Mouse (Mus musculus): ENCODE results near the gene Lmx1a.

Lmx1a gene

DNA sequence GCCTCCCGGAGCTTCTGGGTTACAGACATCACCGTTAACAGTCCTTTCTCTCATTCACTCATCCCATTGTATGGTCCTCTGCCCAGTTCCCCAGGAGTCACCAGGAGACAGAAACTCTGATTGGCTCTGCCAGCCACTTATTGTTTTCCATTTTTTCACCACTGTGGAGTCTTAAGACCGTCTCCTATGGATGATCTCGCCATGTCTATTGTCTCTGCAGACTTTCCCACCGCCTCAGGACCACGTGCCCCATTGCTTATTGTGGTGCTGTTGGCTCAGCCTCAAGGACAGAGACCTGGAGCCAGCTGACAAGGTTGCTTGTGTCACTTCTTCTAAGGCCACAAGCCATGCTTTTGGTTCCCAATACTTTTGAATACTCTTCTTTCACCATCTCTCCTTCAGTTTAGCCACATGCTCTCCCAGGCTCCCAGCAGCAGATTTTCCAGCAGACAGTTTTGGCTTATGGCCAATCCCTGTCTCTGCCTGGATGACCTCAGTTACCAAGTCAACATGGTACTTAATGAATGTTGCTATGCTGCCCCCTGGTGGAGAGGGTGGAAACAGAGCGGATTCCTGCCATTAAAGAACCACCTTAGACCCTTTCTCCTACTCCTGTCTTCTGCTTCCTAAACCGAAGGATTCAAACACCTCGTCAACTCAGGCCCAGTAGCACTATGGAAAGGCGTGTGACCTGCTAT lies 92.9 kb downstream of the Lmx1a start:
- no peak for DNase-seq (ENCODE audit: low read depth)

DNA sequence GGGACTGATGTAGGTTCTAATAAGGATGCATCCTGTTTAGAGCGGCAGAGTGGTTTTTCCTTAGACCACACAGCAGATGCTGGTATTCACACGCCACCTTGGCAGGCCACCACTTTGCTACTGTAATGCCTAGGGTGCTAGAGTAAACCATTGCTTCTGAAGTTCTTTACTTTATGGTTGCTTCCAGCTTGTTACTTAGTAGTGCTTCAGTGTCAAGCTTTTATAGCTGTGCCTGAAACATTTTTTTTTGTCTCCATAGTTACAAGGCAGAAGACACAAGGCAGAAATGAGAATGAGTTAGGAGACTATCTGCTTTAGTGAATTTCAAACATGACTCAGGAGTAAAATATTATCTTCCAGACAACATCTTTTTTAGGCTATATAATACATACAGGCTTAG lies 95.0 kb downstream of the Lmx1a start:
- DNase-seq (ENCODE audit: low read depth): no peak

DNA sequence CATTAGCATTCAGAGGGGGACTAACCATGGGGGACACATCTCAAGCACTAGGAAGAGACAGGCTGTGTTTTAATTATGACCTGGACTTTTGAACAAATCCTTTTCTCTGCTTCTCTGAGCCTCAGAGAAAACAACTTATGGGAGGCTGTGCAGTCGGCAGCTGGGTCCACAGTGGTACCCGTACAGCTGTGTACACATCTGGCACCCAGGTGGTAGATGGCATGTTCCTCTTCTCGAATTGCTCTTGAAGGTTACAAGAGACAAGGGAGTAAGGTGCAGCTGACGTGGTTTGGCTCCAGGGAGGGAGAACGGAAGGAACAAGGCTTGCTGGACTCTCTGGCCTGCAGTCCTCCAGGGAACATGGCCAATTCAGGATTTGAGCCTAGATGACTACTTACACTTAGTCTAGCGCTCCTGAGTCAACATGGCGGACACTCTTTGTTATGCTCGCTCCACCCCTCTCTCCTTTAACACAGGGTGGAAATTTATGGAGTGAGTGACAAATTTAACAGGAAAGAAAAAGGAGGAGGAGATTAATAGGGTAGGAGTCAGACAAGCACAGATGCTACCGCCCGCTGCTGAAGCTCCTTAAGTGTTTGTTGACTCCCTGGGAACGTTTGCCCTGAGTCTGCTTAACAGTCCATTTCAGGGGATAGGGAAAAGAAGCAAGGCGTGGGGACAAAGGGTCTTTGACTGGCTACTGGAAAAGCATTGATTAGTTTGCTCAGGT lies 99.8 kb downstream of the Lmx1a start:
- DNase-seq (ENCODE audit: low read depth): no peak

DNA sequence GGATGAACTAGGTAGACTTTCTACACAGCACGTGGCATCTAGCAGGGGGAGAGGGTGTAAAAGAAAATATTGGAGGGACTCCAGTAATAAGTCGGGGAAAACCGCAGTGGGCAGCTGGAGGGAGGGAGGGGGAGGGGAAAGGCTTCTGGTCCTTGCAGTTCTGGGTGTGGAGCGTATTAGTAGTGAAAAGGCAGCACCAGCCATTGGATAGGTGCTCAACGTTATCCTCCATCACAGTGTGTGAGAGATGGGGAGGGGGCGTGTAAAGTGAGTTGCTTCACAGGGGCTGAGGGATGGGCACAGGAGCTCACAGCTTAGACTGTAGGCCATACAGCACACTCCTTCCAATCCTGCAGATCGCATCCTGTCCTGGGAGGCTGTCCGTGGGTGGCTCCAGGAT lies 100.4 kb downstream of the Lmx1a start:
- DNase-seq (ENCODE audit: low read depth): no peak

DNA sequence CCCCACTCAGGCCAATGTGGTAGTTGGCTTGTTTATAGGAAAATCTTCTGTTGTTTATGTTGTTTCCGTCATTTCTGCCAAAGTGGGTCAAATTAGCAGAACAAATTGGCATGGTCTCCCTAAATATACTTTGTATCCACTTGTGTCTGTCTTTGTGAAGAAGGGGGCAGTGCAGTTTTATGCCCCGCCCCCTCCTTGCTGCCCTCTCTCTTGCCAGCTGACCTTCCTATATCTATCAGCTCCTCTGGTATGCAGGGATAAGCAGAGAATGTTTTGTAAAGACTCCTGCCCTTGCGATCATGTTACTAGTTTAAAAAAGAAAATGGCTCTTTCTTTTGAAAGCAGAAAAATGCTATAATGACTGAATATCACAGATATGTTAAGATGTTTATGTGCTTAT lies 101.7 kb downstream of the Lmx1a start:
- DNase-seq (ENCODE audit: low read depth): no peak

DNA sequence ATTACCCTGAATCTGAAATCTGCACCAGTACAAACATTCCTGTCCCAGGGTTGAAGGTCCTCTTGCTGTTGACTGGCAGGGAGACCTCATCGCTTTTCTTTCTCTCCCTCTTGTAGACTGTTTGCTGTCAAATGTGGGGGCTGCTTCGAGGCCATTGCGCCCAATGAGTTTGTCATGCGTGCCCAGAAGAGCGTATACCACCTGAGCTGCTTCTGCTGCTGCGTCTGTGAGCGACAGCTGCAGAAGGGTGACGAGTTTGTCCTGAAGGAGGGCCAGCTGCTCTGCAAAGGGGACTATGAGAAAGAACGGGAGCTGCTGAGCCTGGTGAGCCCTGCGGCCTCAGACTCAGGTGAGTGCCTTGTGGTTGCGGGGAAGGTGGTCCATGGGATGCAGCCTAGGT lies 102.2 kb downstream of the Lmx1a start:
- DNase-seq (ENCODE audit: low read depth): no peak

DNA sequence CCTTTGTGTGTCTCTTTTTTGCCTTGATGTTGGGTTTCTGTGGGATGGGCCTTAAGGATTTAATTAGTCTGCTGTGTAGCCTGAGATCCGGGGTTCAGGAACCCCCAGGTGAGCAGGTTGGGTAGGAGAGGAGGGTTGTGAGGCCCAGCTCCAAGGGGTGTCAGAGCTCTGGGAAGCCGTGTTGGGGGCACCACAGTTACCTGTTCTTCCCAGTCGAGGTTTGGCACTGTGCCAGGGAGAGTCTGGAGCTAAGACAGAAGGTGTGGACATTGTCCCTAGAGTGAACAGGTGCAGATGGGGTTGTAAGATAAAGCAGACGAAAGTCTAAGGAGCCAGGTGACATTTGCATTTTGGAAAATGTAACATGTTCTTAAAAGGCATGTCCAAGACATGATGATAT lies 112.9 kb downstream of the Lmx1a start:
- no peak for DNase-seq (ENCODE audit: low read depth)

DNA sequence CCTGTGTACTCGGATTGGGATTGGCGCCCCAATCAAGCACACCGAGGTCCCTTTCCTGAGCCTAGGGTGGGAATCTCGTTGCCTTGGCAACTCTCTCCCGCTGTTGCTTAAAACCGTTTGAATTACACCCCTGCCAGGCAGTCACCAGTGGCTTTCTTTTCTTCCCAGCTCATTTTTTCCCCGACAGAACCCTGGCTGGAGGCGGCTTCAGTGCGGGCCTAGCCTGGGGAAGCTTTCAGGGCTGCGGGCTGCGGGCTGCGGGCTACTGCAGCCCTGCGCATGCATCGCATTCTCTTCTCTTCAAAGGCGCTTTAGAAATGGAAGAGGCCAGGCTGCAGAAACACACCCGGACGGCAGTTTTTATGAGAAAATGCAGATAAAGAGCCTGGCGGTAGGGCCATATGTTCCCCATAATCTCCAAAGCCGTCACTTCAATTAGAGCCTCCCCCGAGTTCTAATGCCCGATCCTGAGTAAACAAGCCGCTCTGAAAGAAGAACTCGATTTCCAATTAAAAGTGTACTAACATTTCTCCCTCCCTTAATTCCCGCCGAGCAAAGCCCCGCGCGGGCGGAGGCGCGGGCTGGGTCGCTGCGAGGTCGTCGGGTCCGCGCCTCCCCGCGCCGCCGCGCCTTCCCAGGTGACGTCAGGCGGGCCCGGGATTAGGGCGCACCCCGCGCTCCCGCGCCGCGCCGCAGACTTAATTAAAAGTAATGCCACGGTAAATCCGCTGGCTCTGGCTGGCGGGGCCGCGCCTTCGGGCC lies 113.7 kb downstream of the Lmx1a start:
- no peak for DNase-seq (ENCODE audit: low read depth)

DNA sequence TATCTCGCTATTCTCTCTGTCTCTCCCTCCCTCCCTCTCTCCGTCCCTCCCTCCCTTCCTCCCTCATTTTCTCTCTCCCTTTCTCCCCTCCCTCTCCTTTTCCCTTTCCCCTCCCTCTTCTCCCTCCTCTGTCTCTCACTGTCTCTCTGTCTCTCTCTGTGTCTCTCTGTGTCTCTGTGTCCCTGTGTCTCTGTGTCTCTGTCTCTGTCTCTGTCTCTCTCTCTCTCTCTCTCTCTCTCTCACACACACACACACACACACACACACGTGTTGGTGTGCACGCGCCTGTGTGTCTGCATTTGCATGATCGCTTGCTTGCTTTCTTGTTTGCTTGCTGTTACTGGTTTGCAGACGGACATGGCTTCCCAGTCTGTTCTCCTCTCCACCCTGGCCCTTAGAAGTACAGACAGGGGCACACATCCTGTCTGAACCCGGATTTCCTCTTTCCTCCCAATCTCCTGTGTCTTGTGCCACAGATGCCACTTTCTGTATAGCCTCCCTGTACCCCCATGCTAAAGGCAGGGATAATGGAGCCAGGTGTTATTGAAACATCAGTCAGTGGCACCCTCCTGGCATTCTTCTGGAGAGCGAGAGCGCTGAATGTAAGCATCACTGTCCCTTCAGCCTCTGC lies 114.4 kb downstream of the Lmx1a start:
- no peak for DNase-seq (ENCODE audit: low read depth)

DNA sequence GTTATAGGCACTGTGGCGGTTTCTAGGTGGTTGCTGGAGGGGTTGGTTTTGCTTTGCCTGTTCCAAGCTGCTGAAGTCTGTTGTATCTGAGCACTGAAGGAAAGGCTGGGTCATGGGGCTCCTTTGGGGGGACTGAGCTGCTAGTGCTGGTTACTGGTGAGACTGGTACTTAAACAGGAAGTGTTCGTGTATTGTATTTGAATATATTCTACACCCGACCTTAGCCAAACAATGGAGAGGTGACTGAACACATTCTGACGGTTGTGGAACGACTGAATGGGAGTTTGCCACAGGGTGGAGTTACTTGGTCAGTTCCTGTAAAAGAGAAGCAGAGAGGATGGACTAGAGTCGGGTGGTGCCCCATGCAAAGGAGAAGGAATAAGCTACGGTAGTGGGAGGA lies 115.8 kb downstream of the Lmx1a start:
- no peak for DNase-seq (ENCODE audit: low read depth)

DNA sequence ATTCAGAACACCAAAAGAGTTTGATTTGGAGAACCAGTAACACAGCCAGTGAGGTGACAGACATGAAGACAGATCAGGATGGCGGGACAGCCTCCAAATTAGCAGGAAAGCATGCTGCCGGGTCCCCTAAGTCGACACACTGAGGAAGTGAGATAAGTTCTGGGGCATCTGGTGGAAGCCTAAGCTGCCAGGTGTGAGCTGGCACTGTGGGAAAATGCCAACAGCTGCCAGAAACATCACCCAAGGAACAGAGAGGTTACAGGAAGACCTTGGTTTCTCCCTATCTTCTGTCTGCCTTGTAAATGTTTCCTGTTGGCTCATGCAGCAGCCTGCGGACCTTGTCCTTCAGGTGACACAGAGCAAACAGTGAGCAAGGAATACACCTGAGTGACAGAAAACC lies 122.1 kb downstream of the Lmx1a start:
- no peak for DNase-seq (ENCODE audit: low read depth)

DNA sequence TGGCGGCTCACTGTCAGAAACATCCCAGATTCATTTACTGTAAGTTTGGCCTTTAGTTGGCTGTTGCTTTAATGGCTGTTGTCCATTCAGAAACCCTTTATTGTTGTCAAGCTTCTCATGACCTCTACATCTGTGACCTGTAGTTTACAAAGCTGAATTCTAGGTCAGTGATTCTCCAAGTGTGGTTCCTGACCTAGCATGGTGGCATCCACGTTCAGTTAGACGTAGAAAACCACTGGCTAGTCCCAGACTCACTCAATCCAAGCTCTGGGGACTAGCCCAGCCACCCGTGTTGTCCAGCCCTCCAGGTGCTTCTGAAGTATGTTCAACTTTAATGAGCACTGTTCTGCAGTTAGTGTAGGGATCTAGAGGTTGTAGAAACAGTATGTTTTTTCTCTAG lies 126.1 kb downstream of the Lmx1a start:
- DNase-seq (ENCODE audit: low read depth): no peak

DNA sequence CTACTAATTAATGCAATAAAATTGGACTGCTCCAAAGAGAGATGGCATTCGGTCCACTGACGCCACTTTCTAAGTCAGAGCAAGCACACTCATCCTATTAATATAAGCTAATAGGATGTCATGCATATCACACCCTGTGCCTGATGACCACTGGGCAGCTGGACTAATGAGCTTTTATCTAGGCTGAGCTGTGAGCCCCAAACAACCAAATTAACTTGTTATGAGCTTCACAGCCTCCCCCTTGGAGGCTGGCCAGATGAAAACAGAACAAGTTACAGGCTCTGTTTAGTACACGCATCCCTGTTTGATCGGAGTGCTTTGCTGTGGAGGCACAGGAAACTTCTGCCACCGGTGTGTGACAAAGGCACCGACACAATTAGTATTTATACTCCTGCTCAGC lies 128.0 kb downstream of the Lmx1a start:
- no peak for DNase-seq (ENCODE audit: low read depth)

DNA sequence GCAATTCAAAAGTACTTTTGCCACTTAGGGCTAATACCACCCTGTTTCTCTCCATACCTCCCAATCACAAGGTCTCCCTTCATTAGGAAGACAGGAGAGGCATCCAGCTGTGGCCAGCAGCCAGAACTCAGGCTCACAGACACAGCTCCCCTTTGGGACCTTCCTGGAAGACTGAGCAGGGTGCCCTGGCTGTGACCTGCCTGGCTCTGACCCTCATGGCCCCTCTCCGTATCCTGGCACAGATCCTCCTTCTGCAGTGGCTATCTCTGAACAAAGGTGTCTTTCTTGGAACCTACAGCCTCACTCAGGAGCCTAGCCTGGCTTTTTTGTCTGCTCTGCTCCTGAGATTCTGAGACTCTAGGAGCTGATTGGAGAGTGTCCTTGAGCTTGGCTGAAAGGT lies 128.6 kb downstream of the Lmx1a start:
- no peak for DNase-seq (ENCODE audit: low read depth)

DNA sequence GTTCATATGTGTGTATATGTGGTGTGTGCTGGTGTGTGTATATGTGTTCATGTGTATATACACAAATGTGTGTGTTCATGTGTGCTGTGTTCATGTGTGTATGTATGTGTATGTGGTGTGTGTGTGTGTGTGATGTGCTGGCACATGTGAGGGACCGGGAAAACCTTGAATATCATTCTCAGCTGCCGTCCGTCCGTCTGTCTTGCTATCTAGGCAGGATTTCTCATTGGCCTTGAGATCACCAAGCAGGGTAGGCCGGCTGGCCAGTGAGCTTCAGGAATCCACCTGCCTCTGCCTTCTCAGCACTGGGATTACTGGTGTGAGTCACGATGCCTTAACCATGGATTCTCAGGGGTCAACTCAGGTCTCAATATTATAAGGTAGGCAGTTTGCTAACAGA lies 131.0 kb downstream of the Lmx1a start:
- DNase-seq (ENCODE audit: low read depth): no peak

DNA sequence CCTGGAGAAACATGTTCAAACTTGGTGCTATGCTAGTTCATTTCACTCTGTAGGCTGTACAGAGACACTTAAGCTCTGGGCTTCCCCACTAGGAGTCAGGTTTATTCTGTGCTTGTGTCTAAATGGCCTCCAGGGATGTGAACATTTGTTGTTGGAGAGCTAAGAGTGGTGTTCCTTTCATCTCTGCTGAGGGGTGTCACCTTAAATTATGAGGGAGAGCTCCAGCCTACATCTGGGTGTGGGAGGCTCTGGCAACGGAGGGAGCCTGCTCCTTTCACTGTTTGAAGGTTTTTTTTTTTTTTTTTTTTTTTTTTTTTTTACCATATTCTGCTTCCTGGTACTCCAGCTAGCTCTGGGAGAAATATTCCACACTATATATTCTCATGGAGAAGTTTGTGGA lies 132.1 kb downstream of the Lmx1a start:
- DNase-seq (ENCODE audit: low read depth): no peak

DNA sequence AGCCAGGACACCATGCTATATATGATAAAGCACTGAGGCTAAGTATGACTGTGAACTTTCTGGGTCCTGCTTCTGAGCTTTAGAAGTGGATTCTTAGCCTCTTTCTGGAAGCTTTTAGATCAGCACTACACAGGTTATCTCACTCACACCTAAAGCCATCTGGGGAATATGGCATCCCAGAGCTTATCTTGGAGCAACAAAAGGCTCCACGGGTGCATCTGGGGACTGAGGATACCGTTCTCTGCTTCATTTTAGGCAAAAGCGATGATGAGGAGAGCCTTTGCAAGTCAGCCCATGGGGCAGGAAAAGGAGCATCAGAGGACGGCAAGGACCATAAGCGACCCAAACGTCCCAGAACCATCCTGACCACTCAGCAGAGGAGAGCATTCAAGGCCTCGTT lies 141.3 kb downstream of the Lmx1a start:
- DNase-seq (ENCODE audit: low read depth): no peak

DNA sequence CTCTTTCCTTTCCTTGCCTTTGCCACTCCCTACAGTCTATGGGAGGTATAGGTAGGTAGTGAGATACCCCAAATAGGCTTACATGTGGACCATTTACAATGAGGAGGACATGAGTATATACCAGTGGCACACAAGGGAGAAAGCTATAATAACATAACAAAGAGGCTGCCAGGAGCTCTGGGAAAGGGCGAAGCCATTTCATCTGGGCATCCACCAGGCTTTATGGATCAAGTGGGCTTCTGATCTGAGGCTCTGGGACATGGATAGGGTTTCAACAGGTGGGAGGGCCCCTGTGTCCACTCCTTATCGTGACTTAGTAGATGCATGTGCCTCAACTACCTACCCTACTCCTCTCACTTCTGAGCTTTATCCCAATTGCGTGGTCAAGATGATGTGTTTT lies 142.6 kb downstream of the Lmx1a start:
- no peak for DNase-seq (ENCODE audit: low read depth)

DNA sequence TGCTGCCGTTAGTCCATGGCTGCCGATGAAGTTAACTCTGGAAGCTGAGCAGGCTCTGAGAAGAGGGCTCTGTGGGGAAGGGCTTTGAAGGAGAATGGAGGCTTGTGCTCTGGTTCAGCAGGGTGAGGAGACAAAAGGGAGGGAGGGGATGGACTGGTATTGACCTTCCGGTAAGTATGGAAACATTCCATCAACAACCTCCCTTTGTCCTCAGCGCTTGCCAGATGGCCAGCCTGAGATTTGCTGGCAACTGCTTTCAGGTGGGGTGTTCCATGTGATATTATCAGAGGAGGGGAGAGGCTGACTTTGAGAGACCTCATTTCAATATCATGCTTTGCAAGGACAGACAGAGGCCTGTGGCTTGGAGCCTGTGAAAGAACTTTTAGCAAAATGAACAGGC lies 165.8 kb downstream of the Lmx1a start:
- DNase-seq (ENCODE audit: low read depth): no peak

DNA sequence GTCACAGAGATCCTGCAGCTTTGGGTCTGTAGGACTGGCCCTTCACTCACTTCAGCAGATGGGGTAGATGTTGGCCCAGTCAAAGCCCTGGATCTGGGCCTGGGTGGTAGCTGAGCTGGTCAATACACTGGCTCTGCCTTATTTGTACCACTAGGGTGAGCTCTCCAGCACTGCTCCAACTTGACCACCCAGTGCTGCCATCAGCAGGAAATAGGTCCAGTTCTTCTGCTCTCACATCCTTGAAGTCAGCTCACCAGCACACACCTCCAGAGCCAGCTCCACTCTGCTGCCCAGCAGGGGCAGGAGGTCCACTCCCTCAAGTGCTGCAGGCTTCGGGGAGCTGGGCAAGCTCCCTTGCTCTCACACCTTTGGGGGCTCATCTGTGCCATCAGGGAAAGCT lies 183.0 kb downstream of the Lmx1a start:
- no peak for DNase-seq (ENCODE audit: low read depth)

DNA sequence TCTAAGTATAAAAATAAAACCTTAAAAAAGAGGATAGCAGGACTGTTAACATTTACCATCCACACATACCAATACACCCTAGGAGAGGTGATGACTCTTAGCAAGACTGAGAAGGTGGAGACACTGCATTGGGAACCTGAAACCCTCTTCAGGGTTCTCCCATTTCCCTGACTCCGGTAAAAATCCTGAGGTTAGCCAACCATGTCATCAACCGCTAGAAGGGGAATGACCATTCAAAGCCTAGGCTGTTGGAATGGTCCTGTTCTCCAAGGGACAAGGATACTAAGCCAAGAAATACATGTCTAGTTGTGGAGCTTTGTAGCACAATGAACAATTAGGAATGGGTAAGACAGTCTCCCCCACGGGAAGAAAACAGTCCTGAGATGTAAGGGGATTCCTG lies 185.1 kb downstream of the Lmx1a start:
- DNase-seq (ENCODE audit: low read depth): no peak

DNA sequence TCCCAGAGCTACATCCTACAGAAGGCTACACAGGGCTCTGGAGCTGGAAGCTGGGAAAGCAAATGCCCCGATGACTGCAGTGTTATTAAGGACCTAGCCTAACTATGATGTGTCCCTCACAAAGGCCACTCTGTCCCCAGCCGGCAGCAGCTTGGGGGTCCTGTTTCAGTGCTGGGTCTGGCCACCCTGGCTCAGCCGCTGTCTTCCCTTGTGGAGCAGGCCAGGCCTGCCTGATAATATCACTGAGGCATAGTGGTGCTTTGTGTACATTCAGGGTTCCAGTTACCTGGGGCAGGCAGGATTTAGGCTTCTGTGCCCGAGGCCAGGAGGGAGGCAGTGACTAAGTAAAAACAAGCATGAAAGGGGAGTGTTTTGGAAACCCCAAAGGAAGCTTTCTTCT lies 188.9 kb downstream of the Lmx1a start:
- DNase-seq (ENCODE audit: low read depth): no peak

DNA sequence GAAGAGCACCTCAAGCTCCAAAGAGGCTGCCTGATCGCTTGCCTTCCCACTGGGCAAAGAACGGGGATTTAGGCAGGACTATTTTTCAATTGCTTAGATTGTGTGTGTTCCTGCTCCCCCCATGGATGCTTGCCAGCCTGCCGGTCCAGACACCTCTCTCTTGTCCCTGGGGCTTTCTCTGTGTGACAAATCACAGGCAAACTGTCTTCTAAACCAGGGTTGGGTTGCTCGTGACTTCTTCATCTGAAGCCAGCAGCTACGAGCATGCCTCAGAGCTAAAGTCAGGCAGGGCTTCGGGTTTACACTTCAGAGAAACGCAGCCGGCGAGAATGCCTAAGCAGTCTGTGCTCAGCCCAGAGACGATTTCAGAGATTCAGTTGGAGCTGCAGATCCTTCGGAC lies 189.3 kb downstream of the Lmx1a start:
- no peak for DNase-seq (ENCODE audit: low read depth)

Data from fibroblast of lung, adult 2 months (primary cell).